Mouse (Mus musculus) adrenal gland, postnatal 10 days (tissue): ENCODE data around the gene Acvr1b. TPM values are rescaled to one million over a fixed set of nuclear protein-coding genes. Genes with fewer than 3 reads are reported as not detected.

Source experiments
- DNase-seq: peaks from one replicate; pipeline ENCODE4 v3.0.0; 2021; ENCODE audit warnings: mixed read lengths
- long read RNA-seq, 2 experiments: library from polyadenylated mRNA; stranded (forward); transcript quantifications; one replicate each; pipeline ENCODE4 v2.0.0; 2021
- total RNA-seq, 2 experiments: library from RNA; stranded (reverse); gene quantifications; 2 replicates each; pipeline ENCODE4 v1.2.3; 2021

The Acvr1b gene
- total RNA-seq, result 10 to 100 TPM; 10.8 to 13.4 TPM
- long read RNA-seq, experiment 1, full-length matches to known transcripts, result 1 of 4 reads
- long read RNA-seq, experiment 1, partial matches to known transcripts, result 0 of 4 reads
- long read RNA-seq, experiment 1, other reads (novel, unspliced or antisense), result 3 of 4 reads
- long read RNA-seq, experiment 2, partial matches to known transcripts, result 0 of 2 reads
- long read RNA-seq, experiment 2, other reads (novel, unspliced or antisense), result 2 of 2 reads

DNA sequence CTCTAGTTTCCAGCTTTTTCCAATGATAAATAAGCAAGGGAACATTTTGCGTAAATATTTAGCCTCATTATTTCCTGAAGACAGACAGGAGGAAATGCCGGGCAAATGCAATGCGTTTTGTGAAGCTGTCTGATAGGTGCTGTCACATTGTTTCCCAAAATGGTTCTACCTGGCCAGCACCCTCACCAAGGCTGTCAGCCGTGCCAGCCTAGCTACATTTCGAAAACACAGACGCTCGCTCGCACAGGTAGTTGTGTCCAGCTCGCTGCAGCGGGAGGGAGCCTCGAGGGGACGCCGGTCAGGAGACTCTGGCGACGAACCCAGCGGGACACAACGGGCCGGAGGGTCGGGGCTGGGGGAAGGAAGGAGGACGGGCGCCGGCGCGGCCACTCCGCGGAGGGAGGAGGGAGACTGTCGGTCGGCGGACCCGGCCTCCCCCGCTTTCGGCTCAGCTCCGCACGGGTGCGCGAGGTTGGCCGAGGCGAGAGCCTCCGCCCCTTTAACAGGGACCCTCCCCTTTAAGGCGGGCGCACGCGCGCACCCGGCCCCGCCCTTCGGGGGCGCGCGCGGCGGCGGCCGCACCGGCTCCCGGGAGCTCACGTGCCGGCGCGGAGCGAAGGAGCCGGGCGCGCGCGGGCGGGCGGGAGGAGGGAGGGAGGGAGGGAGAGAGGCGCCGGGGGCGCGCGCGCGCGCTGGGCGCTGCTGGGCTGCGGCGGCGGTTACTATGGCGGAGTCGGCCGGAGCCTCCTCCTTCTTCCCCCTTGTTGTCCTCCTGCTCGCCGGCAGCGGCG is at the start of gene Acvr1b:
Gene Acvr1b (plus strand): TSS at position 647 of the 791 bp plus-strand sequence.
- DNase-seq, result peak; percentile 95

DNA sequence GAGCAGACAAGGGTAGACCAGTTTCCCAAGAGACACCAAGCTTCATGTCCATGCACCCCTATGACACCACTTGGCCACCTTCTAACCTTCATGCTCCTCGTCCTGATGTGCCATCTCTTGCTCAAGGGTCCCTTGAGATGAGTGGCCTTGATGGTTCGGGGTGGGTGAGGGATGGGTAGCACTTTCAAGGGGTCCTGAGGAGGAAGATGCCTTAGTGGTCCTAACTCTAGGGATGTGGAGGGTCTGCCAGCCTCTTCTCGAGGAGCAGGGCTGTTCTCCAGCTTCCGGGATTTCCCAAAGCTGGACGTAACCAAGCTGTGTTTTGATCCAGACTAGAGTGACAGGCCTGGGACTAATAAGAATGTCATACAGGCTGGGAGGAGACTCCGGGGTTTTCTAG is 48.3 kb upstream of the Acvr1b start:
- no peak for DNase-seq

DNA sequence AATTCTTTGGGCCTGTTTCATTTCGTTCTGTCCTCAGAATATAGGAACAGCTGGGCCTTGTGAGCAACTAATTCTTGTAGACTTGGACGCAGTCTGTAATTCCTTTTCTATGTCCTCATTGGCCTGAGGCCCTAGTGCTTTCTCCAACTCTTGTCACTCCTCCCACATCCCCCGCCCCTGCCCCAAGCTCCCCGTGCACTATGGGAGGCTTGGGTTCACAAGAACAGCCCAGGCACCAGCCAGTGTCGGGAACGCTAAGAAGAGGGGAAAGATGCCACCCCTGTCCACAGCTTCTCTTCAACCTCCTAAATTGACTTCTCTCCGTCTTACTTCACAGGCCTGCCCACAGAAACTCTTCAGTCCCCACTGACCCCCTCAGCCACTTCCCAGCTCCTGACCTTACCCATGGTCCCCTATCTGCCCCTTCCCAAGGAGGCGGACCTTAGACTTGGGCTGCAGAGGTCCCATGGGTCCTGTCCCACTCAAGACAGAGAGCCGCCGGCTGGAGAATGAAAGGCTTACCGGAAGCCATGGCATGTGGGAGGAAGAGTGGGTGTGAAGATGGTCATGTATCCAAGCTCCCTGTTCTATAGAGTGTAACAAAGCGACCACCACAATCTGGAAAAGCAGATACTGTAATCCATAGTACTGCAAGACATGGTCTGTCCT is 46.9 kb upstream of the Acvr1b start:
- no peak for DNase-seq

DNA sequence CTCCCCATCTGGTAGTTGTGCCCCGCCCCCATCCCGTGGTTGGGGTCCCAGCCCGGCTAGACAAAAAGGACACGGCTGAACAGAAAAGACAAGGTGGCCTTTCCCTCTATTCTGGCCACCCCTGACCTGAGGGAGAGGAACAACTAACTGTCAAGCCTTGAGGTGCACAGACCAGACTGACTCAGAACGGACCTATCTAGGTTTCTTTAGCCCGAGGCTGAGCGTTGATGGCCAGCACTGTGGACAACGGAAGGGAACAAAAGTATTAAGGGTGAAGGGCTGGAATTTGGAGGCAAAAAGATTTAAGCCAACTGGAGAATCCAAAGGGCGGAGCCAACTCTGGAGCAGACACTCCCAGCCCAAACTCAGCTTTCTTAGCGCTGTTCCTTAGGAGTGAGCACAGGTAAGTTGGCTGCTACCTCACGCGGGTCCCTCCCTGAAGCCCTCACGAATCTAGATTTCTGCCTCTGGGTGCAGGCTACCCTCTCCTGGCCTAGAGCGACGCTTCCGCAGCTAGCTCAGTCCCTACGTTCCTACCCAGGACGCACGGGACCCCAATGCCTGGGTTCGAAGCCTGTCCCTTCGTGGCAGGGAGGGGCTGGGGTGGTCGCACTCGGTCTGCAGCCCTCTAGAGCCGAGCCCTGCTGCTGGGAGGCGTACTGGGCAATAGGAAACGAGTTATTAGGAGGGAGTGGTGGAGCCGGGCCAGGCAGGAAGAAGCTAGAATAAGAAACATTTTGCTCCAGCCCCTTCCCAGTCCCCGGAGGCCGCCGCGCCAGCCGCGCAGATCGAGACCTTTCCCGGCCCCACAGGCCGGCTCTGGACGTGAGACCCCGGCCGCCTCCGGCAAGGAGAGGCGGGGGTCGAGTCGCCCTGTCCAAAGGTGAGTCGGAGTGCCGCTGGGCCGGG is 45.4 kb upstream of the Acvr1b start, which contains the start of gene Acvrl1:
Gene Acvrl1 (plus strand): TSS at position 342 of the 909 bp plus-strand sequence.
- peak; percentile 62 for DNase-seq

DNA sequence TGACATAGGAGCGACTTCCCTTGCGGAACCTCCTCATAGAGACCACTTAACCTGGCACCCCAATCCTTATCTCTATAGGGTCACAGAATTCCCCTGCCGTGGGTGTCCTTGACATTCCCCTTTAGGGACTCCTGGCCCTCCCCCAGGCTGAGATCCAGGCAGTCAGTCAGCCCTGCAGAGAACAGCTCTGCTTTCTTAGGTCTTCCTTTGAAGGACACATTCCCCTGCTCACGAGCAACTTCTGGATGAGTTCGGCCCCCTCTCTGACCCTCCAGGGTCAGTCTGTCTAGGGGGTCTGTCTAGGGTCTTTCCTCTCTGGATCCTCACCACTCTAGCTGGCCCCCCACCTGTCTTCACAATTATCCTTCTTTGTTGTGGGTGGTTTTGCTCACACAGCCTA is 44.5 kb upstream of the Acvr1b start:
- DNase-seq, result no peak

DNA sequence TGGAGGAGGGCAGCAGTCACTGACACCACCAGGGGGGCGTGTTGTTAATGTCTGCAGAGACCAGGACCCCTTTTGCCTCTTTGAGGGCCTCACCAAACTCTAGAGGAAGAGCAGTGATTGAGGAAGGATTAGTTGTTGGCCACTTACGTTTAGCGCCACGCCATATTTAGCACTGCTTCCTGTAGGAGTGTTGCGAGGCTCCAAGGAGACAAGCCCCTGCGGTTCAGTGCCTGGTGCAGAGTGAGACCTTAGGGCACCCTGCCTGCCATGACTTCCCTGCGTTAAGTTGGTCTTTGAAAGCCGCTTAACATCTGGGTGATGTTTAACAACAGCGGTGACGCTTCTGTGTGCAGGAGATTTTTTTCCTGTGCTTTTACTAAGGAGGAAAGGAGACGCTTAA is 42.4 kb upstream of the Acvr1b start:
- DNase-seq, result no peak

DNA sequence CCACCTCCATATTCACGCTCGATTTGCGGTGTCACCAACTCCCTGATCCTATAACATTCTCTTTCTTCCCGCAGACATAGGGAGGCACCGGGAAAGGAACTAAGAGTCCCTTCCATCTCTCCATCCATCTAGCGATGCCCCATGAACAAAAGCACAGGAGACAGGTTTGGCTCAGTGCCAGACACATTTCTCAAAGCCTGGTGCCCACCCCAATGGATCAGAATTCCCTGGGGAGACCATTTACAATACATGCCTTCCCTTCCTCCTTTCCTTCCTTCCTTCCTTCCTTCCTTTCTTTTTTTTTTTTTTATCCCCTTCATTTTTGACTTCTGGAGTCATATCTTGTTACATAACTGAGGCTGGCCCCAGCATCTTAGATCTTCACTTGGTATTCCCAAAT is 41.8 kb upstream of the Acvr1b start:
- no peak for DNase-seq

DNA sequence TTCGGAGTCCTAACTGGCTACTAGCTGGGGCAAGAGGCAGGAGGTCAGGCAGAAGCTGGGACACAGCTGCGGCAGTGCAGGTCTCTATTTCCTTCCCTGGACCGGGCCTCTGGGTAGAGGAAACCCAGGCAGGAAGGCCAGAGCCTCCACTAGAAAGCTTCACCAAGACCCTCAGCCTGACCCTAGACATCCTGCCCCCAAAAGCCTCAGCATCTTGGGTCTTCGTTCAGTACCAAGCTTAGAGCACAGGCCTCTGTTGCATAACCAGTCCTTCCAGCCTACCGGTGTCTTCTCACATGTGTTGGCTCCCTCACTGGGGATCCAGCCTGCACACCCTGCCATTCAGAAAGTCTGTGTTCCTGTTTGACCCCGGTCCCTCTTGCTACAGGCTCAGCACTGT is 41.1 kb upstream of the Acvr1b start:
- DNase-seq, result no peak

DNA sequence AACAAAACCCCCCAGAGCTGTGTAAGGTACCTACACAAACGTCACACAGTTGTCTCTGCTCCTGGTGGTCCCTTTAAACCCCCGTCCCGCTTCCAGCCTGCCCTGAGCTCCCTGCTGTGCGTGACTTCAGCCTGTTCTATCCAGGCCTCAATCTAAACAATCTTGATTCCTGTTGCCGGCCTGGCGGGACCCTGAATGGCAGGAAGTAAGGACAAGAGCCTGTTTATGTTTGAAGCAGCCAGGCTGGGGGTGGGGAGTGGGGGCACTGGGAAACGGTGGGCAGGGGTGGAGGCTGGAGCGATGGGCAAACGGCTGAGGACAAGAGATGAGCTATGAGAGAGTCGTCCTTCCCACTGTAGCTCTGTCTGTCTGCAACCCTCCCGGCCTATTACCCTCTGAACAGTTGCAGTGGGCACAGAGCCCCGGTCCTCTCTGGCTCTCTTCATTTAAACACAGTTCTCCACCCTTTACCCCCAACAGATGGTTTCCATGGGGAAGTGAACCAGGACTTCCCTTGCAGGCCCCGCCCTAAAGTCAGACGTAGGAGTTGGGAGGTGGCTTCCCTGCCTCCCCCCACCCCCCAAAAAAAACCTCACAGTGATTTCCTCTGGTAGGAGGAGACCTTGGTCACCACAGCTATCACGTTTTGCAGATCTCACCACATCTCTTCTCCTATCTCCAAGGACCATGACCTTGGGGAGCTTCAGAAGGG is 39.7 kb upstream of the Acvr1b start:
- no peak for DNase-seq

DNA sequence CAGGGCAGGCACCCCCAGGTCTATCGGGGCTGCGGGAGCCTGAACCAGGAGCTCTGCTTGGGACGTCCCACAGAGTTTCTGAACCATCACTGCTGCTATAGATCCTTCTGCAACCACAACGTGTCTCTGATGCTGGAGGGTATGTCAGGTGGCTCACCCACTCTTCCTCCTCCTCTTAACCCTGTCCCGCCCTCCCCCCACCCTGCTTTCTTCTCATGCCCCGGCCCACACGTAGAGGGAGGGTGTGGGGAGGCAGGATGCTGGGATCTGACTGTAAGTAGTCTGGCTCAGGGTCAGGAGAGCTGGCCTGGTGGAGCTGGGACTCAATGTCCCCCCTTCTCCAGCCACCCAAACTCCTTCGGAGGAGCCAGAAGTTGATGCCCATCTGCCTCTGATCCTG is 38.5 kb upstream of the Acvr1b start:
- no peak for DNase-seq

DNA sequence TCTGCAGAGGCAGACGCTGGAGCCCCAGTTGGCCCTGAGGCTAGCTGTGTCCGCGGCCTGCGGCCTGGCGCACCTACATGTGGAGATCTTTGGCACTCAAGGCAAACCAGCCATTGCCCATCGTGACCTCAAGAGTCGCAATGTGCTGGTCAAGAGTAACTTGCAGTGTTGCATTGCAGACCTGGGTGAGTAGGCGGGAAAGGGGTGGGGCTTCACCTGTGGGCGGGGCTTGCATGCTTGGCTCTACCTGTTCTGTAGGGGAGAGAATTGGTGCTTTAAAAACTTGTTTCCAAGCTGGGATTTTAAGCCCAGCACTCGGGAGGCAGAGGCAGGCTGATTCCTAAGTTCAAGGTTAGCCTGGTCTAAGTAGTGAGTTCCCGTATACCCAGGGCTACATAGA is 36.4 kb upstream of the Acvr1b start:
- no peak for DNase-seq

DNA sequence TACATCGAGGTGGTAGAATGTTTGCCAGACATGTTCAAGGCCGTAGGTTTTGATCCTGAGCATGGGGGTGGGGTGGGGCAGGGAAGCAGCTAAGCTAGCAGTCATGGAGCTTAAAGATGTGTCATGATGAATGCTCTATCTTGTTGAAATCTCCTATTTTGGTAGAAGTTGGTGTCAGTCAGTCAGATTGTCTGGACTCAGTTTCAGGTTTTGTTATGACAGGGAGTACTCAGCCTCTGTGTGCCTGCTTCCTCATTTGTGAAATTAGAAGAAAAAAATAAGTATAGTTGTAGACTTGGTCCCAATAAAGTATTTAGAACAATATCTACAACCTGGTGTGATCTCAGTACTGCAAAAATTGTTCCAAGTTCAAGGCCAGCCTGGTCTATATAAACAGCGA is 35.2 kb upstream of the Acvr1b start:
- no peak for DNase-seq

DNA sequence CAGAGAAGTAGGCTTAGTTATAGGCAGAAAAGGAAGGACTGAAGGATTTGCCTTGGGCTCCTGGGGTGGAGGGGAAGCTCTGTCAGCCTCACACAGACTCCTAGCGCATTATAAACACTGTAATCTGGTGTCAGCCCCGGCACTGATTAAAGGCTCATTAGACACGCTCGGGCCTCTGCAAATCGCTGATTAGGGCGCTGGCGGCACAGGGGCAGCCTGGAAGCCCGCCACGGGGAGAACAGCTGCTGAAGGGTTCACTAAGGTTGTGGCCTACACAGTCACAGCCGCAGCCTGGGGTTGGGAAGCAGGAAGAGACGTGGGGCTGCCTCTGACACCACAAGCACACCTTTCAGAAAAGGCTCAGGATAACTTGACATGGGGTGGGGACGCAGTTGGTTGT is 34.0 kb upstream of the Acvr1b start:
- no peak for DNase-seq

DNA sequence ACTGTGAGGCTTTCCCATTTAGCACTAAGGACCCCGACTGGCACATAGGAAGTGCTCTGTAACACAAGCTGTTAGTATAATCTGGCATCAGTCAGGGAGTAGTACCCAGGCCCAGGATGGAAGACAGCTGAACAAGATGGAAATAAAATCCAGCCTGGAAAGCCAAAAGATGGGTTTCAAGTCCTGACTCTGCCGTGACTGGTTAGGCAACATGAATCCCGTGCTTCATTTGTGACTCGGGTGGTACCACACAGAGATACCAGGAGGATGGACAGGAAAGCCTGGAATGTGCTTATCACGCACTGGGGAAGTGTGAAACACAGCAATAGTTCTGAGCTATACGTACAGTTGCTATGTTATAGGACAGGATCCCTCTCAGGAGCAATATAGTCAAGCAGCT is 33.3 kb upstream of the Acvr1b start:
- no peak for DNase-seq

DNA sequence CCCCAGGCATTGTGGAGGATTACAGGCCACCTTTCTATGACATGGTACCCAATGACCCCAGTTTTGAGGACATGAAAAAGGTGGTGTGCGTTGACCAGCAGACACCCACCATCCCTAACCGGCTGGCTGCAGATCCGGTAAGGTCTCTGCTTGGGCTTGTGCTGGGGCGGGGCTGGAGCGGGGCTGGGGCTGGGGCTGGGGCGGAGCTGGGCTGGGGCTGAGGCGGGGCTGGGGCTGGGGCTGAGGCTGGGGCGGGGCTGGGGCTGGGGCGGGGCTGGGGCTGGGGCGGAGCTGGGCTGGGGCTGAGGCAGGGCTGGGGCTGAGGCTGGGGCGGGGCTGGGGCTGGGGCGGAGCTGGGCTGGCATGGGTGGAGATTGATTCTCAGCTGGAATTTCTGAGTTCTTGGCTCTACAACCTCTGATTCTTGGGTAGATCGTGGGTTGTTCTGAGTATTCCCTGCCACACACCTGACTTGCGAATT is 32.8 kb upstream of the Acvr1b start:
- DNase-seq, result peak; percentile 80

DNA sequence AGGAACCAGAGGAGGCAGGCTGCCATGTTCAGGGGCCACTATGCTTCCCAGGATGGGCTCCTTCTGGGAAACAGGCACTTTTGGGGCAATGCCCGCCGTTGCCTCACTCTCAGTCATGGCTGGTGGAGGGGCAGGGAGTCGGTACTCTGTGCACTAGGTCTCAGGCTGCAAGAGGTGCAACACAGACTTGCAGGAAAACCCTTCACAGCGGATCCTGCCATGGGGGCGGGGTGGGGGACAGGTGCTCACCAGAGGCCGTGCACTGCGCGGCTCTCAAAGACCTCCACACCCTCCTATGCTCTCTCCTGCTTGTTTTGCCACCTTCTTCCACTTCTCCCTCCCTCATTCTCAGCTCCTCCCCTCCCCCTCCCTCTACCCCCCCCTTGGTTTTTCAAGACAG is 31.2 kb upstream of the Acvr1b start:
- DNase-seq, result no peak

DNA sequence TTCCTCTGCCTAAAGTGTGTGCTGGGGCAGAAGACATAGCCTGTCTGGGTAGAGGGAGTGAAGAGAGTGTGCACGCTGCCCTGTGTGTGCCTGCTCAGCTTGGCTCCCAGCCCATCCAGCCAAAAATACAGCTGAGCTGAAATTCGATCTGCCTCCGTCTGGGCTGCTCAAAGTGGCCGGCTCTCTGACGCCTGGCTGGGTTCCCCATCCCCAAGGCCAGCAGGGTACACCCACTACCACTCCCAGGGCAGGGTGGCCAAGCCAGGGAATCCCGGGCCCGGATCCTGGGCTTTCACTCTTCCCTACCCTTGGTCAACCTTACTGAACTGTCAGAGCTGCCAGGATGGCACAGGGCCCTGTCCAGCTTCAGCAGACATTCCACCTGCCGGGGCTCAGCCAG is 30.4 kb upstream of the Acvr1b start:
- peak; percentile 76 for DNase-seq

DNA sequence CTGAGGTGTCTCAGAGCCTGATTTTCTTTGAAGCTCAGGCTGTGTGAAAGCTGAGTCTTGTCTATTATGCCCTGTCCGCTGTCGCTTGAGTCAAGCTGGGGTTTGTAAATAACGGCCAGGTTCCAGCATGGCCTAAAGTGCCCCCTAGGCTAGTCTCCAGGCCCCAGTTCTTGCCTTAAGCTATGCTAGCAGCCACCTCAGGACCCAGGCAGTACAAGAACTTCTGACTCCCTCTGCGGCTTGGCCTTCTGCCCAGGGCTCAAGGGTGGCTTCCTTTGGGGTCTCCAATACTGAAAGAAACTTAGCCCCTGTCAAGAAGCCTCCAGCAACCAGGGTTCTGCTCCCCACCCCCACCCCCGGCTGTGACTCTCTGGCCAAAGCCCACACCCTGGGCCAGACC is 29.7 kb upstream of the Acvr1b start:
- DNase-seq, result no peak

DNA sequence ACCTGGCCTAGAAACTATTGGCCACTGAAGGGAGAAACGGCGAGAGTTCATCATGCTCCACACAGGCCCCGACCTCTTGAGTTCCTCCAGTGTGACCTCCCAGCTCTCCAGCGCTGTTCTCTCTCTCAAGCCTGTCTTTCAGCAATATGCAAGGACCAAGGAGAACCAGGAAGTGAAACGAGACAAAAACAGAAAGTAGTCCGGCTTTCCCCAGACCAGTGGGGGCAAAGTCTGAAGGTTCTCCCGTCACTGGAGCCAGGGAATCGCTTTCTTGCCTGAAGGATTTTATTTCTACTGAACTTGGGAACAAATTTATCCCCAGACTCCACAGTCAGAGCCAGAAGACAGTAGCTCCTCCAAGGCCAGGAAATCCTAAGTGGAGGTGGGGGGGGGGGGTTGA is 29.1 kb upstream of the Acvr1b start:
- DNase-seq, result no peak

DNA sequence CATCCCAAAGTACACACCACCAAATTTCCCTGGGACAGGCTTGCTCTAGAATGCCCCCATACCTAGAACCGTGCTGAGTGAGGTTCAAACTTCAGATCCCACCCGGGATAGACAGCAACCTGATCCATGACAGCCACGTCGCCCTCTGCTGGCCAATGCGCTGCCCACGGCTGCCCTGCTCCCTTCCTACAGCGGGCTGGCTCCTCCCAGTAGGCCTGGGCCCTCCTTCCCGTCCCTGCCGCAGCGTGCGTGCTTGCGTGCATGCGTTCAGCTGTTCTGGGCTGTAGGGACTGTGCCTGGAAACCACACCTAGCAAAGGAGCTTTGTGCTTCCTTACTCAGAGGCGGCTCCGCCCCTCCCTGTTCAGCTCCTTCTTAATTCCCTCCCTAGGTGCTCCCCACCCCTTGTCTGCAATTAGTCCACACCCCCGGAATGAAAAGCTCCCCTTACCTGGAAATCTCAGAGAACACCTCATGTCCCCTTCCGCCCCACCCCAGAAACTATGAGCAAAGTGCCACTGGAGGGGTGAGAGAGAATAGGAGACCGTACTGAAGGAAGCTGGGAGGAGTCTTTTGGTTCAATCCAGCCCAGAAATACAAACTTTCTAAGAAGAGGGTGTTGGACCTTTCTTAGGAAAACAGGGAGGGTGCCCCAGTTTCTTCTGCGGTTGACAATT is 28.3 kb upstream of the Acvr1b start:
- DNase-seq, result peak; percentile 98
